Mouse (Mus musculus) heart, postnatal 0 days (tissue): Measurements from ENCODE around the gene Slc35c1.

Source experiments
- CTCF ChIP-seq: IDR thresholded peaks from 2 replicates; pipeline ENCODE4 v1.5.1; 2016; ENCODE audit warnings: antibody characterized with exemption, control low read depth, low read depth
- EP300 ChIP-seq: IDR thresholded peaks from 2 replicates; pipeline ENCODE4 v1.6.1; 2016; ENCODE audit warnings: antibody characterized with exemption, low read depth

GRCm38 (mm10) chr2:92471886-92472670 lies 11.7 kb upstream of the Slc35c1 start:
- TF ChIP-seq EP300, result no peak
- no peak for TF ChIP-seq CTCF
